In the genomic region with DNA sequence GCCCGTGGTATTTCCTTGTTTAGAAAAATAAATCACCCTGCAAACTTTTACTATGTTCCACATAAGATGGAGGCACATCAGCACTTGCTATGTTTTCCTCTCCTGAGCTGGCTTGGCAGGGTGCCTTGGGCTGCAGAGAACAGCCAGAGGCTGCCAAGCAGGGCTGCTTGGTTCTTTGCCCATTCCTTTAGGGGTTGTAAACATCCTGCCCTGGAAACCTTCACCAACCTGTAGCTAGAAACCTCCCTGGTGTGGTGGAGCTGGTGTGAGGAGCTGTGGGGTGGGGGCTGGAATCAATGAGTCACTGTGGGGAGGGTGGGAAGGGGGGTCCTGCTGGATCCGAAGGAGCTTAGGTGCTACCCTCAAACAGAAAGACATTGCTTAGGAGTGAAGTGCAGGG, we compare ENCODE assay signal across 9 mouse cellular contexts.
DNase-seq lines count a peak whose midpoint lies in the region; ATAC-seq lines count a peak whose summit lies in the region.
"Had no signal": no experiment of that assay in that cellular context is flagged by ENCODE, and none has a peak within 500 bp of the region (broad histone marks: within the 10 kb centered on the region; RNA-seq: fewer than 3 reads in every experiment).

No protein-coding gene starts in this region.

- ATAC-seq in heart, embryonic 15.5 days (replicated peaks; ENCODE audit: insufficient number of reproducible peaks, insufficient read depth, low FRiP score, low read depth): 0 out of 2 replicates have a peak, but pooled peaks have one; percentile 25
- no peak for ATAC-seq in midbrain, embryonic 14.5 days (ENCODE audit: low FRiP score, low TSS enrichment)
- peak; percentile 70 for ATAC-seq in limb, embryonic 13.5 days (ENCODE audit: low FRiP score, low read depth)
- ATAC-seq: forebrain, embryonic 16.5 days; hindbrain, embryonic 16.5 days had no signal

- H3K9ac ChIP-seq in heart, embryonic 15.5 days: no peak overlapping the region
- no peak overlapping the region for H3K9ac ChIP-seq in midbrain, embryonic 14.5 days (replicated peaks; ENCODE audit: low read length)
- no peak overlapping the region for H3K9ac ChIP-seq in limb, embryonic 13.5 days

- H3K36me3 ChIP-seq in heart, embryonic 15.5 days: no peaks in the 10 kb centered on the region
- H3K36me3 ChIP-seq in midbrain, embryonic 14.5 days (ENCODE audit: control insufficient read depth, insufficient read depth, low read length): no peaks in the 10 kb centered on the region
- no peaks in the 10 kb centered on the region for H3K36me3 ChIP-seq in midbrain, embryonic 10.5 days
- H3K36me3 ChIP-seq in limb, embryonic 13.5 days: no peaks in the 10 kb centered on the region

- H3K4me3 ChIP-seq in heart, embryonic 15.5 days: no peak overlapping the region
- H3K4me3 ChIP-seq in midbrain, embryonic 14.5 days (replicated peaks; ENCODE audit: low read depth, low read length): no peak overlapping the region
- no peak overlapping the region for H3K4me3 ChIP-seq in midbrain, embryonic 10.5 days
- H3K4me3 ChIP-seq in limb, embryonic 13.5 days: no peak overlapping the region

- no peaks in the 10 kb centered on the region for H3K9me3 ChIP-seq in heart, embryonic 15.5 days (replicated peaks)
- no peaks in the 10 kb centered on the region for H3K9me3 ChIP-seq in midbrain, embryonic 14.5 days (ENCODE audit: control insufficient read depth, low read length)
- no peaks in the 10 kb centered on the region for H3K9me3 ChIP-seq in midbrain, embryonic 10.5 days (replicated peaks)
- no peaks in the 10 kb centered on the region for H3K9me3 ChIP-seq in limb, embryonic 13.5 days

- peaks cover 9% of the 10 kb centered on the region for H3K4me1 ChIP-seq in heart, embryonic 15.5 days (replicated peaks)
- H3K4me1 ChIP-seq in midbrain, embryonic 14.5 days (ENCODE audit: control insufficient read depth, insufficient read depth, low read length): peaks cover 2% of the 10 kb centered on the region; the same call in 1 of the 2 replicates
- H3K4me1 ChIP-seq in midbrain, embryonic 10.5 days: peaks cover 9% of the 10 kb centered on the region
- peaks cover 26% of the 10 kb centered on the region for H3K4me1 ChIP-seq in limb, embryonic 13.5 days

- WGBS in heart, embryonic 15.5 days: 47% methylated on average over 2 of the region's 2 CpGs
- WGBS in midbrain, embryonic 14.5 days: 80% methylated on average over 2 of the region's 2 CpGs
- 83% methylated on average over 2 of the region's 2 CpGs for WGBS in midbrain, embryonic 10.5 days
- 39% methylated on average over 2 of the region's 2 CpGs for WGBS in limb, embryonic 13.5 days

- H3K4me2 ChIP-seq in heart, embryonic 15.5 days: no peak overlapping the region
- H3K4me2 ChIP-seq in midbrain, embryonic 14.5 days (ENCODE audit: low read length): no peak overlapping the region
- no peak overlapping the region for H3K4me2 ChIP-seq in limb, embryonic 13.5 days (replicated peaks)

- no peak for DNase-seq in heart, adult 11 months
- DNase-seq in midbrain, embryonic 14.5 days: peak; percentile 50
- no peak for DNase-seq in midbrain, embryonic 10.5 days (ENCODE audit: low spot score)
- peak; percentile 44 for DNase-seq in lung, postnatal 36 days
- DNase-seq in left cerebral cortex, adult 8-10 months (ENCODE audit: low spot score in 2 of 2): no peak

- H3K27ac ChIP-seq in heart, embryonic 15.5 days: no peak overlapping the region
- no peak overlapping the region for H3K27ac ChIP-seq in midbrain, embryonic 14.5 days (replicated peaks; ENCODE audit: low read depth, low read length)
- H3K27ac ChIP-seq in midbrain, embryonic 10.5 days (replicated peaks): no peak overlapping the region
- H3K27ac ChIP-seq in limb, embryonic 13.5 days: no peak overlapping the region

- H3K27me3 ChIP-seq in heart, embryonic 15.5 days: no peaks in the 10 kb centered on the region
- no peaks in the 10 kb centered on the region for H3K27me3 ChIP-seq in midbrain, embryonic 14.5 days (ENCODE audit: control insufficient read depth, insufficient read depth, low read length)
- peaks cover 10% of the 10 kb centered on the region for H3K27me3 ChIP-seq in midbrain, embryonic 10.5 days (ENCODE audit: low read depth, poor library complexity, severe bottlenecking)
- no peaks in the 10 kb centered on the region for H3K27me3 ChIP-seq in limb, embryonic 13.5 days

Comparison
In these comparisons a context has a peak if more than half of its experiments do, and no peak if none do; other contexts are left out.
1. DNase-seq: peak in midbrain, embryonic 14.5 days (single experiment) and lung, postnatal 36 days (single experiment); none in heart, adult 11 months (single experiment), midbrain, embryonic 10.5 days (single experiment) and left cerebral cortex, adult 8-10 months (0 of 2).